Mouse (Mus musculus) forebrain, embryonic 11.5 days (tissue): ENCODE measurements at regions not wholly inside any gene's neighbourhood (a gene's known extent, or its start where the extent isn't known, plus 50 kb on each side); places are given as distances from the start of the nearest gene placed in this dataset.
A peak's percentile ranks its signal among the peaks of the same experiment; 100 is the strongest.

Experiments
- ATAC-seq: fragments of 200-750 bp; cut with Nextera tagmentation; replicated peaks from 2 replicates; pipeline ENCODE4 v1.8.0; 2017; ENCODE audit warnings: moderate TSS enrichment; ENCODE audit not compliant: low FRiP score
- DNase-seq: peaks from one replicate; pipeline ENCODE4 v3.0.0-alpha.2; 2017; ENCODE audit warnings: low spot score
- H3K27ac ChIP-seq: fragments of 300-500 bp; sonication (generic); 2 replicates; pipeline ENCODE4 v1.5.1; 2014; ENCODE audit warnings: low read depth, low read length
- H3K27me3 ChIP-seq: fragments of 300-500 bp; sonication (generic); 2 replicates; pipeline ENCODE4 v1.6.1; 2014; ENCODE audit warnings: mild to moderate bottlenecking, low read length, mixed read lengths; ENCODE audit not compliant: control insufficient read depth, insufficient read depth
- H3K36me3 ChIP-seq: fragments of 300-500 bp; sonication (generic); 2 replicates; pipeline ENCODE4 v1.6.1; 2014; ENCODE audit warnings: mild to moderate bottlenecking, low read length, moderate library complexity, mixed read lengths; ENCODE audit not compliant: control insufficient read depth, insufficient read depth
- H3K4me1 ChIP-seq: fragments of 300-500 bp; sonication (generic); replicated peaks from 2 replicates; pipeline ENCODE4 v1.6.1; 2014; ENCODE audit warnings: low read length, mixed read lengths; ENCODE audit not compliant: control insufficient read depth, insufficient read depth
- H3K4me2 ChIP-seq: fragments of 300-500 bp; sonication (generic); 2 replicates; pipeline ENCODE4 v1.6.1; 2014; ENCODE audit warnings: low read depth, mild to moderate bottlenecking, low read length, moderate library complexity, mixed read lengths; ENCODE audit not compliant: severe bottlenecking
- H3K4me3 ChIP-seq: fragments of 300-500 bp; sonication (generic); 2 replicates; pipeline ENCODE4 v1.5.1; 2014; ENCODE audit warnings: low read depth, low read length
- H3K9ac ChIP-seq: fragments of 300-500 bp; sonication (generic); 2 replicates; pipeline ENCODE4 v1.6.1; 2014; ENCODE audit warnings: low read length
- H3K9me3 ChIP-seq: fragments of 300-500 bp; sonication (generic); 2 replicates; pipeline ENCODE4 v1.6.1; 2016; ENCODE audit warnings: low read length, mixed read lengths; ENCODE audit not compliant: control insufficient read depth
- WGBS: fragments of 180-500 bp; shearing (Covaris S2); extraction: QIAGEN DNeasy Blood & Tissue Kit; methylation state at CpG from one replicate; pipeline ENCODE4 v1.1.7; 2014; 5-methylcytosine and 5-hydroxymethylcytosine counted together

DNA sequence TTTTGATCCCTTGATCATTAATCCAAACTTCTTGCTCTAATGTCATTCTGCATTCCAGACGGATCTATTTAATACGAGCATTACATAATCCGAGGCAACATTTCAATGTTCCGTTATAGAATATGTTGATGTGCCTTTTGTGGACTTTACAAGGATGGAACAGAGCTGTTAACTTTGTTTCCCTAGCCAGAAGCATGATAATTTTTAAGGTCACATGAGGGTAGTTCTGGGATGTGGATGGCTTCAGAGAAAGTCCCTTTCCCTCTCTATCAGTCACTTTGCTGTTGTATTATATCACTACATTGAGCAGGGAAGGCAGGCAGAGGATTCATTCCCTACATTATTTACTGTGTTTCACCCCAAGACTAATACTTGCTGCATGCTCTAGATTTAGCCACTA, 124.1 kb upstream of the Igbp1b start:
- DNase-seq (no peak), ATAC-seq (peak; percentile 63; the same call in 1 of the 2 replicates)
- Histone ChIP-seq H3K27me3 (no peaks in the 10 kb centered on the region), H3K36me3 (no peaks in the 10 kb centered on the region), H3K4me1 (no peaks in the 10 kb centered on the region), H3K9ac (no peak overlapping the region), H3K4me3 (no peak overlapping the region), H3K9me3 (no peaks in the 10 kb centered on the region), H3K4me2 (no peak overlapping the region), H3K27ac (no peak overlapping the region)
- WGBS: 76% methylated on average over 4 of the region's 4 CpGs

DNA sequence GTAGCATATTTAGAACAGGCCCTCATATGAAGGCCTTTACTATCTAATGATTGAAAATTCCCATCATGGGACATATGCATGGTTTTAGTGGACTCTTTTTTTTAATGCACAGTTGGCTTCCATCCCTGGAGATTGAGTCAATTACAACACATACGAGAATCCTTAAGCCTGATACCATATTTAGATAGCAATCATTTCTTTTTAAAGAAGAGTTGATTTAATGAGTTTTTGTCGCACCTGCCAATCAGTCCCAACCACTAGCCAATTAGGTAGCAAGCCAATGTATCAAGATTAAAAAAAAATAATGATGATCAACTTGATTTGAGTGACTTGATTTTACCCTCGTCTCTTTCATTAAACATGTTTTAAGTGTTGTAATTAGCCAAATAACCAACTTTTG, 103.6 kb upstream of the Igbp1b start:
- Histone ChIP-seq H3K4me3 (no peak overlapping the region), H3K9me3 (no peaks in the 10 kb centered on the region), H3K4me2 (no peak overlapping the region), H3K27ac (no peak overlapping the region), H3K9ac (no peak overlapping the region), H3K4me1 (no peaks in the 10 kb centered on the region), H3K27me3 (peaks cover 2% of the 10 kb centered on the region; the same call in 1 of the 2 replicates), H3K36me3 (no peaks in the 10 kb centered on the region)
- no peak for ATAC-seq
- no peak for DNase-seq
- 72% methylated on average over 3 of the region's 3 CpGs for WGBS

- 25% methylated on average over 5 of the region's 5 CpGs for WGBS
- peaks cover 10% of the 10 kb centered on the region; the same call in 1 of the 2 replicates for H3K27me3 ChIP-seq
These were observed 96.6 kb upstream of the Igbp1b start for GRCm38 (mm10) chr6:138754955-138755303.

DNA sequence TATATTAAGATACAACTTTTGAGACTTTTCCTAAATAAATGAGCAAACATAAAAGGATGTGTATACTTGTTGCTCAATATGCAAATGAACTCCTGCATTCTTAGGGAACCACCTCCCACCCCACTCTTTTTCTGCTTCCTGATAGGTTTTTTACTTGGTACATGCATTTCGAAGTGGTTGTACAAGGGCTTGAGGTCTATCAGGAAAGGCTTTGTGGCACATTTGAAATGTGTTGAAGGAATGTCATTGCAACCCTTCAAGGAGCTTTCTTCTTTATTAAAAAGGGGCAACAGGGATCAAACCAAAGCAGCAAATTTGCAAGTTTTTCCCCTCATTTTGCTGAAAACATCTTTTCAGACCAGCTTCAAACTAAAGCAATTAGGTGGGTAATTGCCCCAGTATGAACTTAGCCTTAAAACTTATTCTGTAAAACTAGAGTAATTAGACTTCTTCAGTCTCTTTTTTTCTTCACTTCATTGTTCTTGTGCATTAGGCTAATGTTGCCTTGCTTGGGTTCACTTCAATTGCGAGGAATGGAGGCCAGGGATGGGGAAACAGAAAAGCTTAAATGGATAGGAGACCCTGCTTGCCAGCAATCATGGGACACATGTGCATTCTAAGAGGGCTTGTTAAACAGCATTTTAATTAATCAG, 96.1 kb upstream of the Igbp1b start:
- Histone ChIP-seq H3K27ac (no peak overlapping the region), H3K9me3 (no peaks in the 10 kb centered on the region), H3K27me3 (peaks cover 10% of the 10 kb centered on the region; the same call in 1 of the 2 replicates), H3K4me3 (no peak overlapping the region), H3K9ac (no peak overlapping the region), H3K36me3 (no peaks in the 10 kb centered on the region), H3K4me1 (no peaks in the 10 kb centered on the region), H3K4me2 (no peak overlapping the region)
- DNase-seq: peak; percentile 51
- peak; percentile 91 for ATAC-seq
- WGBS: 24% methylated on average over 2 of the region's 2 CpGs

More at GRCm38 (mm10) chr6:138754955-138755303, 96.6 kb upstream of the Igbp1b start:
- ATAC-seq: peak; percentile 72; the same call in 1 of the 2 replicates
- no peaks in the 10 kb centered on the region for H3K4me1 ChIP-seq
- H3K9me3 ChIP-seq: no peaks in the 10 kb centered on the region
- H3K4me2 ChIP-seq: no peak overlapping the region
- H3K27ac ChIP-seq: no peak overlapping the region
- no peak overlapping the region for H3K4me3 ChIP-seq
- H3K9ac ChIP-seq: no peak overlapping the region
- H3K36me3 ChIP-seq: no peaks in the 10 kb centered on the region
- DNase-seq: no peak

DNA sequence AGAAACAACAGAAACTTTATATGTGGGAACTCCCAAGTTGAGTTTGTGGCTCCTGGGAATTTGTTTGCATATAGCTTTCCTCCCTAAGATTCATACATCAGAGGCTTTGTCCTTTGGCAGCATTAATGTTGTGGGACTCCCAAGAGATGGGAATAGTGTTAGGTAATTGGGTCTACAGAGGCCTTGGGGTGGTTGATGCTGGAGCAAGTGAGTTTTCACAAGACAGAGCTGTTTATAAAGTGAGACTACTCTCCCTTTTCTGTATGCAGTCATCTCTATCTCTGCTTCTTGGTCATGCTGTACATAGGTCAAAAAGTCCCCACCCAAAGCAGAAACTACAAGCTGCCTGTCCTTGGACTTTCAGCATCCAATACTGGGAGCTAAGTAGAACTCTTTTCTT, 59.4 kb upstream of the Igbp1b start:
- Histone ChIP-seq H3K4me1 (no peaks in the 10 kb centered on the region), H3K9ac (no peak overlapping the region), H3K27ac (no peak overlapping the region), H3K36me3 (no peaks in the 10 kb centered on the region), H3K4me2 (no peak overlapping the region), H3K9me3 (no peaks in the 10 kb centered on the region), H3K4me3 (no peak overlapping the region), H3K27me3 (no peaks in the 10 kb centered on the region)
- DNase-seq (no peak), ATAC-seq (no peak)
